Mouse (Mus musculus) CD4-positive, CD25-positive, alpha-beta regulatory T cell, adult 4 months (primary cell): ENCODE measurements around the gene Dync1li2. TPM values are rescaled to one million over a fixed set of nuclear protein-coding genes. Genes with fewer than 3 reads are reported as not detected.

ENCODE experiments used
- ATAC-seq: one replicate; pipeline ENCODE4 v1.8.0; 2017
- polyA plus RNA-seq, 2 experiments: library from polyadenylated mRNA; unstranded; fragments of 100-300 nt; shearing (Covaris generic); gene quantifications; one replicate each; pipeline ENCODE4 v1.2.1; 2017

Dync1li2 gene
- 10 to 100 TPM; 28.1 to 31.0 TPM for polyA plus RNA-seq

DNA sequence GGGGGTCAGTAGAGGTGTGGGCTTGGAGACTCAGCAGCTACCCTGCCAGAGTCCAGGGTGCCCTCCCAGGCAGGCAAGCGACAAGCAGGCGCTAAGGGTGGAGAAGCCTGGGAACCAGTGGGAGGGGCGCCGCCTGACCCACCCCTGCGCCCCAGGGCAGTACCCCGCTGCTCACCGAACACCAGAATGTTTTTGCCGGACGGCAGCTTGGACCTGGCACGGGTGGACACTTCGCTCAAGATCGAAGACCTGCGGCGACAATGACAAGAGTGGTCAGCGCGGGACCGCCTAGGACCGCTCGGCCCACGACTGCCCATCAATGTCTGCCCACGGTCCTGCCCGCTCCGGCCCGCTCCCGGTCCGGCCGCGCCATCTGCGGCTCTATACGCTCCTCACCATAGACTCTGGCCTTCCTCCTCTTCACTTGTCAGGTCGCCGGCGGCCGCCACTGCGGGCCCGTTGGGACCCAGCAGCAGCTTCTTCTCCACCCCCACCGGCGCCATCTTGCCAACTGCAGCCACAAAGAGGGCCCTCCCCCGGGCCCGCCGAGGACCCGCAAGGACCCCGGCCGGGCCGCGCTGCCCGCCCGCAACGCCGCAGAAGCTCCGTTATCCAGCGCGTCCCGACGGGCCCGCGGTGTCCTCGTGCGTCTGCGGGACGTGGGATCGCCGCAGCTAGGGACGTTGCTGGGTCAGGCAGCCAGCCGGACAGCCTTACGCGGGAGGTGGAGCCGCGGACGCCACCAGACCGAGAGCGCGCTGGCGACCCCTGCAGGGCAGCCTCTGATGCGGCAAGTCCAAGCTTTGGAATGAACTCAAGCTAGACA lies at the start of gene Dync1li2:
Dync1li2 (minus strand) TSS at position 749 of the 826 bp plus-strand sequence.
- peak; percentile 95 for ATAC-seq

GRCm38 (mm10) chr8:104479091-104479490 lies 36.2 kb upstream of the Dync1li2 start:
- ATAC-seq = no peak

- ATAC-seq = no peak
Observed at GRCm38 (mm10) chr8:104472465-104472864, 29.6 kb upstream of the Dync1li2 start.

DNA sequence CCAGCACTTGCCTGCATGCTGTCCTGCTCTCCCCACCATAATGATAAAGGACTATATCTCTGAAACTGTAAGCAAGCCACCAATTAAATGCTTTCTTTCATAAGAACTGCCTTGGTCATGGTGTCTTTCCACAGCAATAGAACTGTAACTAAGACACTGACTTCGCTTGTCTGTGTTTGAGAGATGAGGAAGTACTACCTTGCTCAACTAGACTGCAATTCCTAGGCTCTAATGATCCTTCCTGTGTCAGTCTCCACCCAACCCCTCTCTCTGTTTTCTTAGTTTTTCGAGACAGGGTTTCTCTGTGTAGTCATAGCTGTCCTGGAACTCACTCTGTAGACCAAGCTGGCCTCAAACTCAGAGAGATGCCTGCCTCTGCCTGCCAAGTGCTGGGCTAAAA lies 24.6 kb upstream of the Dync1li2 start:
- ATAC-seq = no peak

GRCm38 (mm10) chr8:104452177-104452576 lies 9.3 kb upstream of the Dync1li2 start:
- ATAC-seq = no peak

DNA sequence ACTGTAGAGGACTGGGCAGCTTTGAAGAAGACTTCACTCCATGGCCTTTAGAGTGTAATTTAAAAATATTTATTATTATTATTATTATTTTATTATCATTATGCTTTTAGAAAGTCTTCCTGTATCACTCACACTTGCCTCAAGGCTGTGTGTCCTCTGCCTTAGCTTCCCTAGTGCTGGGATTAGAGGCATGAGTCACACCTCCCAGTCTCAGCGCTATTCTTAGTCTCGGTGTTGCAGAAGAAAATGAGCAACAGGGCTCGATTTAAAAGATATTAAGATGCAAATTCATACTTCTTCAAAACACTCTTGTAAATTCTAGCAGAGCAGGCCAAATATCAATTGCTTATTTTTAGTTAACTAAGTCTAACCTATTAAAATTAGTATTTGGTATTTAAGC lies 5.9 kb upstream of the Dync1li2 start:
- no peak for ATAC-seq

DNA sequence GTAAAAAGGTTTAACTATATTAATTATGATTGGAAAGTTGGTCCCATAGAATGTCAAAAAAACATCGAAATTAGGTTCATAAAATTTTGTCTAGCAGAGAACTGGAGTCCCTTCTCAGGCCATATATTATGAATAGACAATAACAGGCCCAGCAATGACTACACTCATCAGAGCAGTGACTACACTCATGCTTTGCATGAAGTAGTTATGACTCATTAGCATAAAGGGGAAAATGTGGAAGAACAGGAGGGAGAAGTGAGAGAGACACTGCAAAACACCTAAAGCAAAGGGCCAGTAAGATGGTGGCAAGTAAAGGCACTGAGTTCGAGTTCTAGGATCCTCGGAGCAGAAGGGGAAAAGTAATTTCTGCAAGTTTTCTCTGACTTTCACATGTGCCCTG lies 3.2 kb upstream of the Dync1li2 start:
- no peak for ATAC-seq

- no peak for ATAC-seq
Observed at GRCm38 (mm10) chr8:104445248-104445647, 2.4 kb upstream of the Dync1li2 start.

- ATAC-seq = peak; percentile 7
Observed at GRCm38 (mm10) chr8:104443125-104443679, 355 bp upstream of the Dync1li2 start.

GRCm38 (mm10) chr8:104441613-104442012 lies 1.2 kb downstream of the Dync1li2 start:
- ATAC-seq = no peak

DNA sequence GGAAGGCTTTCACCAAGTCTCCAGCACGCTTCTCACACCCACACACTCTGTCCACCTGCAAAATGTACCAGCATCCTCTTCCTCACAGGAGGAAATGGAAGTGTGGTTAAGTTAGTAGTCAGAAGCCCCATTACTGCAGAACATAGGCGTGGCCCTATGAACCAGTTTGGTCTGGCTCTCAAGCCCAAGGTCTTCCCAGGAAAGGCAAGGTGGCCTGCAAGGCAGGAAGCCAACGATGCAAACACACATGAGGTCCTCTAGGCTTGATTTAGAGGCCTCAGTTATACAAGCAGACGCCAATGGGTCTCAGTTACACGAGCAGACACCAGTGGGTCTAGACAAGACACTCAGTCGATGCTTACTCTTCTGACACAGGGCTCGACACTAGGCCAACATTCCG lies 3.4 kb downstream of the Dync1li2 start:
- ATAC-seq = no peak

GRCm38 (mm10) chr8:104437494-104438135 lies 5.2 kb downstream of the Dync1li2 start:
- no peak for ATAC-seq

DNA sequence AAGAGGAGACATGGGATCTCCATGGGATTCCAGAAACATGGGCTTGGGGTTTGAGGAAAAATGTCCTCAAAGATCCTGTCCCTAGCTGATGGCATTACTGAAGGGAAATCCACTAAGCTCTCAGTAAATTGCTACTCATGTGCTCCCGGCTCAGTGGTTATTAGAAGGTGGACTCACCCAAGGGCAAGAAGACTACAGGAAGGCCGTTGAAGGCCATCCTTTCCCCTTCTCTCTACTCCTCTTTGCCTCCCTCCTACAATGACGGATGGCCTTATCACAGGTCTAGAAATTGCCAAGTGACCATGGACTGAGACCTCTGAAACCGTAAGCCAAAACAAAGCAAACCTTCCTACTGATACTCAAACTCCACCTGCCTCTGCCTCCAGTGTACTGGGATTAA lies 6.3 kb downstream of the Dync1li2 start:
- no peak for ATAC-seq

GRCm38 (mm10) chr8:104436038-104436437 lies 6.8 kb downstream of the Dync1li2 start:
- peak; percentile 39 for ATAC-seq

- ATAC-seq = no peak
Observed at GRCm38 (mm10) chr8:104434826-104435354, 8.0 kb downstream of the Dync1li2 start.

DNA sequence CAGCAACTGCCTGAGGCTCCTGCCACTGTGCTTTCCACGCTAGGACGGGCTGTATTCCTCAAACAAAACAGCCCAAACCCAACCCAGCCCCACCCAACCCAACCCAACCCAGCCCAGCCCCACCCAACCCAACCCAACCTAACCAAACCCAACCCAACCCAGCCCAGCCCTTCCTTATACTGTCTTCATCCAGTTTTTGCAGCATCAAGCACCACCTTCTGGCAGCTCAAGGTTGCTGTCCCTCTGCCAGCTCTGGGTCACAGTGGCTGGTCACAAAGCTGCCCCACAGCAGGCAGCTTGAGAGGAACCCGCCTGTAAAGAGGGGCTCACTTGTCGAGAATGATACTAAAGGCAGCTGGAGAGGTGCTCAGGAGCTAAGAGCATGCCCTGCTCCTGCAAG lies 8.6 kb downstream of the Dync1li2 start:
- no peak for ATAC-seq

GRCm38 (mm10) chr8:104433191-104433842 lies 9.5 kb downstream of the Dync1li2 start:
- no peak for ATAC-seq

DNA sequence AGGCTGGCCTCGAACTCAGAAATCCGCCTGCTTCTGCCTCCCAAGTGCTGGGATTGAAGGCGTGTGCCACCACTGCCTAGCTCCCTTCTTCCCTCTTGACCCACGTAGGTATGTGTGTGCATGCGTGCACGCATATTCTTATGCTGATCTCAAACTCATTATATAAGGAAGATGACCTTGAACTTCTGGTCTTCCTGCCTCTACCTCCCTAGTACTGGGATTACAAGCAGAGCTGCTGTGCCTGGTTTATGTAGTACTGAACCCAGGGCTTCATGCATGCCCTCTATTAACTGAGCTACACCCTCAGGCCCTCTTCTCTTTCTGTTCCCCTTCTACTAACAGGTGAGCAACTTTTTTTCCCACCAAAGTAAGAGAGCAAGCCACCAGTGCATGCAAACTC lies 10.2 kb downstream of the Dync1li2 start:
- ATAC-seq = no peak

GRCm38 (mm10) chr8:104430230-104430629 lies 12.6 kb downstream of the Dync1li2 start:
- ATAC-seq = no peak

DNA sequence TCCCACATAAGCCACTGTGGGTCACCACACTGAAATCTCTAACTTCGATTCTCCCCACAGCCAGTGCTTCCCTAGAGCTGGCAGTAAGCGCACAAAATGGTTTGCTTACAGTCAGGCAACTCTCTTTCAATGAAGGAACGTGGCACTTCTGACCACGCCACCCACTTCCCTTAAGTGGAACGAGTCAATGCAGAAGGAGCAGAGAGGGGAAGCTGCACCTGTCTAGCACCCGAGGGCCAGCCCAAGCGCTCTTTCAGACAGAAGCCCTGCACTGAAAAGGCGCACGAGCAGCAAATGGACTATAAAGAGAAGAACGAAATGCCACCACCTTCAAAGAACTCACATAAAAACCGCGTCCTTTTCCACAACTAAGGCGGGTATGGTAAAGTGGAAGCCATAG lies 15.1 kb downstream of the Dync1li2 start:
- ATAC-seq = no peak

GRCm38 (mm10) chr8:104422313-104422712 lies 20.5 kb downstream of the Dync1li2 start:
- no peak for ATAC-seq

- no peak for ATAC-seq
Observed at GRCm38 (mm10) chr8:104416022-104416421, 26.8 kb downstream of the Dync1li2 start.

DNA sequence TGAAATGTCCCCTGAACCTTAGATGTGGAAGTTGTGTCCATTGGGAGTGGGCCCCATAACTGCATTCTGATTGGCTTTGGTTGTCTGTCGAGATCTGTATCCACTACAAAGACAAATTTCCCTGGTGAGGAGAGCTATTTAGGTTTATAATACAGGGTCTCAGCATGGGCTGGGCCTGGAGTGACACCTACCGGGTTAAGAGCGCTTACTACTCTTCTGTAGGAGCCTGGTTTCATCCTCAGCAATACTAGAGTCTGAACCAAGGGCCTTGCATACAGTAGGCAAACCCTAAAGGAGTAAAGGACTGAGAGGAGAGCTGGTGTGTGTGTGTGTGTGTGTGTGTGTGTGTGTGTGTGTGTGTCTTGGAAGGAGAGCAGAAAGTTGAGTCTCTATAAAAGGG lies 28.6 kb downstream of the Dync1li2 start:
- ATAC-seq = no peak
